Mouse (Mus musculus) kidney, adult 2 months (tissue): ENCODE measurements at regions not wholly inside any gene's neighbourhood (a gene's known extent, or its start where the extent isn't known, plus 50 kb on each side); places are given as distances from the start of the nearest gene placed in this dataset.

ENCODE experiments used
- CTCF ChIP-seq: fragments of 200-500 bp; conservative IDR thresholded peaks from 2 replicates; pipeline ENCODE4 v1.5.1; 2011; ENCODE audit warnings: low read depth, mild to moderate bottlenecking, control low read depth, low read length, moderate library complexity, mixed read lengths; ENCODE audit not compliant: insufficient read depth, insufficient read length
- POLR2A ChIP-seq: fragments of 200-500 bp; IDR thresholded peaks from one replicate; pipeline ENCODE4 v1.6.1; 2011; ENCODE audit warnings: low read depth, low read length, control low read depth

DNA sequence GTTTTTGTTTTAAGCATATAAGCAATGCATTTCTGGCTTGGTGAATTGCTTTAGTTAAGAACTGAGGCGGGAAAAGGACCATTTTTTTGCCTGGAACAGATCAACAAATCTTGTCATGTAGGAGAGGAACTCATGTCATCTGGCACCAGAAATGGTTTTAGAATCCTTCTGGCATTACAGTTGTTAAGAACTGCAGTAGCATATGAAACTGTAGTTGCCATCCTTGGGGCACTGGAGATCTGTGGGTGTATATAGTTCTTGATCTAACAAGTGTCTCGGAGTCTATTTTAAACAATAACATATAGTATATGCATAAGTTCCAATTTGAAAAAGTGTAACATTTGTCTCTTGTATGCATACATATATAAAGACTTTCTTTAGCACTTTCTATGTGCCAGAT lies 129.6 kb downstream of the Amer3 start:
- TF ChIP-seq CTCF (no peak), POLR2A (no peak)
